Mouse (Mus musculus): Measurements from ENCODE around the gene Kmt2b. TPM values are rescaled to one million over a fixed set of nuclear protein-coding genes. Genes with fewer than 3 reads are reported as not detected.
A peak's percentile ranks its signal among the peaks of the same experiment; 100 is the strongest.

Kmt2b gene
- 10 to 100 TPM; 42.3 to 53.4 TPM for total RNA-seq (2021)

GRCm38 (mm10) chr7:30588676-30589434 is at the start of gene Kmt2b:
Kmt2b (minus strand) TSS chr7:30588726.
- peak; percentile 96 for DNase-seq

- no peak for DNase-seq
Measured at GRCm38 (mm10) chr7:30636395-30636794, 47.9 kb upstream of the Kmt2b start.

GRCm38 (mm10) chr7:30635752-30636151 is 47.2 kb upstream of the Kmt2b start, which contains the start of gene Etv2:
Etv2 (minus strand) TSS chr7:30635852.
- DNase-seq: no peak

GRCm38 (mm10) chr7:30634621-30635020 is 46.1 kb upstream of the Kmt2b start:
- DNase-seq: no peak

GRCm38 (mm10) chr7:30633762-30634412 is 45.4 kb upstream of the Kmt2b start:
- no peak for DNase-seq

GRCm38 (mm10) chr7:30629013-30629412 is 40.5 kb upstream of the Kmt2b start:
- no peak for DNase-seq

GRCm38 (mm10) chr7:30626647-30627046 is 38.1 kb upstream of the Kmt2b start:
- DNase-seq: no peak

GRCm38 (mm10) chr7:30625530-30626384 is 37.2 kb upstream of the Kmt2b start, which contains the start of gene Cox6b1:
Cox6b1 (minus strand) TSS chr7:30626151.
- peak; percentile 83 for DNase-seq

GRCm38 (mm10) chr7:30619202-30619601 is 30.7 kb upstream of the Kmt2b start:
- DNase-seq: no peak

- no peak for DNase-seq
Measured at GRCm38 (mm10) chr7:30618658-30619057, 30.1 kb upstream of the Kmt2b start.

GRCm38 (mm10) chr7:30615049-30615760 is 26.7 kb upstream of the Kmt2b start:
- no peak for DNase-seq

GRCm38 (mm10) chr7:30614454-30614853 is 25.9 kb upstream of the Kmt2b start:
- no peak for DNase-seq

- peak; percentile 18 to 32 for DNase-seq
Measured at GRCm38 (mm10) chr7:30613529-30614112, 25.1 kb upstream of the Kmt2b start.

- no peak for DNase-seq
Measured at GRCm38 (mm10) chr7:30612654-30613402, 24.3 kb upstream of the Kmt2b start, which contains the start of gene Upk1a. Upk1a (minus strand) TSS chr7:30612847.

- DNase-seq: no peak
Measured at GRCm38 (mm10) chr7:30610043-30610442, 21.5 kb upstream of the Kmt2b start.

GRCm38 (mm10) chr7:30608476-30608875 is 19.9 kb upstream of the Kmt2b start:
- DNase-seq: no peak

- no peak for DNase-seq
Measured at GRCm38 (mm10) chr7:30607706-30608309, 19.3 kb upstream of the Kmt2b start.

GRCm38 (mm10) chr7:30604944-30605343 is 16.4 kb upstream of the Kmt2b start:
- no peak for DNase-seq

GRCm38 (mm10) chr7:30604424-30604823 is 15.9 kb upstream of the Kmt2b start:
- DNase-seq: no peak

- no peak for DNase-seq
Measured at GRCm38 (mm10) chr7:30602583-30602982, 14.1 kb upstream of the Kmt2b start.

Measured in layer of hippocampus, postnatal 36 days (tissue).